Mouse (Mus musculus) neural tube, embryonic 13.5 days (tissue): ENCODE results near the gene Megf9. TPM values are rescaled to one million over a fixed set of nuclear protein-coding genes. Genes with fewer than 3 reads are reported as not detected.

Experiments
- polyA plus RNA-seq: library from polyadenylated mRNA; unstranded; fragments of >200 nt; fragmentation: Nextera tagmentation; extraction: Ambion mirVana; gene quantifications from 2 replicates; pipeline ENCODE4 v1.2.1, GENCODE M21; 2015

Gene Megf9
- polyA plus RNA-seq, 1 experiment from 2014 or later, result 28.0 TPM

Other genes with a start within 250 kb of the Megf9 start
- 9.8 and 10.6 TPM in 2 replicates for gene Cdk5rap2, start 124.6 kb downstream of the Megf9 start, polyA plus RNA-seq